Mouse (Mus musculus): ENCODE data around the gene Fpr3. TPM values are rescaled to one million over a fixed set of nuclear protein-coding genes. Genes with fewer than 3 reads are reported as not detected.
"Not testable (repeated sequence)": the region's sequence is repeated elsewhere in the genome, so short reads cannot be mapped to it uniquely, and the experiment has no call there.

The Fpr3 gene
- not detected for total RNA-seq (2021)
- long read RNA-seq = 0 reads

GRCm38 (mm10) chr17:17887774-17888248 is at the start of gene Fpr3, which contains the start of gene Fpr2:
Fpr3 (plus strand) TSS chr17:17887852.
Fpr2 (plus strand) TSS chr17:17887824.
- DNase-seq (ENCODE audit: low spot score in 2 of 2) = no peak

- peak; percentile 93 to 96 for DNase-seq (ENCODE audit: low spot score in 2 of 2)
Measured at GRCm38 (mm10) chr17:17837919-17838701, 49.5 kb upstream of the Fpr3 start.

- DNase-seq (ENCODE audit: low spot score in 2 of 2) = no peak
Measured at GRCm38 (mm10) chr17:17839276-17839675, 48.4 kb upstream of the Fpr3 start.

GRCm38 (mm10) chr17:17840796-17841195 is 46.9 kb upstream of the Fpr3 start:
- no peak for DNase-seq (ENCODE audit: low spot score in 2 of 2)

- DNase-seq (ENCODE audit: low spot score in 2 of 2) = no peak
Measured at GRCm38 (mm10) chr17:17843534-17844261, 44.0 kb upstream of the Fpr3 start.

- not testable (repeated sequence) for DNase-seq (ENCODE audit: low spot score in 2 of 2)
Measured at GRCm38 (mm10) chr17:17844606-17845005, 43.0 kb upstream of the Fpr3 start.

- no peak for DNase-seq (ENCODE audit: low spot score in 2 of 2)
Measured at GRCm38 (mm10) chr17:17845187-17846027, 42.2 kb upstream of the Fpr3 start.

GRCm38 (mm10) chr17:17848988-17849387 is 38.7 kb upstream of the Fpr3 start:
- DNase-seq (ENCODE audit: low spot score in 2 of 2) = no peak

GRCm38 (mm10) chr17:17849906-17850712 is 37.5 kb upstream of the Fpr3 start:
- DNase-seq (ENCODE audit: low spot score in 2 of 2) = no peak

- no peak for DNase-seq (ENCODE audit: low spot score in 2 of 2)
Measured at GRCm38 (mm10) chr17:17855064-17855838, 32.4 kb upstream of the Fpr3 start, which contains the start of gene Has1. Has1 (minus strand) TSS chr17:17855205.

GRCm38 (mm10) chr17:17856612-17857011 is 31.0 kb upstream of the Fpr3 start:
- no peak for DNase-seq (ENCODE audit: low spot score in 2 of 2)

GRCm38 (mm10) chr17:17857446-17857845 is 30.2 kb upstream of the Fpr3 start:
- DNase-seq (ENCODE audit: low spot score in 2 of 2) = no peak

GRCm38 (mm10) chr17:17860110-17860509 is 27.5 kb upstream of the Fpr3 start:
- DNase-seq (ENCODE audit: low spot score in 2 of 2) = no peak

GRCm38 (mm10) chr17:17862360-17862759 is 25.3 kb upstream of the Fpr3 start:
- no peak for DNase-seq (ENCODE audit: low spot score in 2 of 2)

- DNase-seq (ENCODE audit: low spot score in 2 of 2) = no peak
Measured at GRCm38 (mm10) chr17:17865168-17865567, 22.5 kb upstream of the Fpr3 start.

- no peak for DNase-seq (ENCODE audit: low spot score in 2 of 2)
Measured at GRCm38 (mm10) chr17:17866801-17867469, 20.7 kb upstream of the Fpr3 start.

GRCm38 (mm10) chr17:17870892-17871550 is 16.6 kb upstream of the Fpr3 start:
- DNase-seq (ENCODE audit: low spot score in 2 of 2) = no peak

- DNase-seq (ENCODE audit: low spot score in 2 of 2) = no peak
Measured at GRCm38 (mm10) chr17:17871697-17872096, 16.0 kb upstream of the Fpr3 start.
